Mouse (Mus musculus) monocyte, adult 5-6 weeks (primary cell): ENCODE data around the gene Ugt1a6a. TPM values are rescaled to one million over a fixed set of nuclear protein-coding genes. Genes with fewer than 3 reads are reported as not detected.

Source experiments
- ATAC-seq: fragments of 153-309, 156-312 bp; replicated peaks from 2 replicates; pipeline ENCODE4 v1.8.0; 2017; ENCODE audit warnings: mild to moderate bottlenecking; ENCODE audit not compliant: low TSS enrichment, insufficient number of reproducible peaks, severe bottlenecking, poor library complexity, low FRiP score
- total RNA-seq: library from RNA; stranded (forward); fragments of 200-1000, 200-491, 200-594 nt; gene quantifications from 3 replicates; pipeline ENCODE4 v1.2.3, GENCODE M21; 2017

The Ugt1a6a gene
- total RNA-seq, 1 experiment from 2014 or later: 4.1 TPM

DNA sequence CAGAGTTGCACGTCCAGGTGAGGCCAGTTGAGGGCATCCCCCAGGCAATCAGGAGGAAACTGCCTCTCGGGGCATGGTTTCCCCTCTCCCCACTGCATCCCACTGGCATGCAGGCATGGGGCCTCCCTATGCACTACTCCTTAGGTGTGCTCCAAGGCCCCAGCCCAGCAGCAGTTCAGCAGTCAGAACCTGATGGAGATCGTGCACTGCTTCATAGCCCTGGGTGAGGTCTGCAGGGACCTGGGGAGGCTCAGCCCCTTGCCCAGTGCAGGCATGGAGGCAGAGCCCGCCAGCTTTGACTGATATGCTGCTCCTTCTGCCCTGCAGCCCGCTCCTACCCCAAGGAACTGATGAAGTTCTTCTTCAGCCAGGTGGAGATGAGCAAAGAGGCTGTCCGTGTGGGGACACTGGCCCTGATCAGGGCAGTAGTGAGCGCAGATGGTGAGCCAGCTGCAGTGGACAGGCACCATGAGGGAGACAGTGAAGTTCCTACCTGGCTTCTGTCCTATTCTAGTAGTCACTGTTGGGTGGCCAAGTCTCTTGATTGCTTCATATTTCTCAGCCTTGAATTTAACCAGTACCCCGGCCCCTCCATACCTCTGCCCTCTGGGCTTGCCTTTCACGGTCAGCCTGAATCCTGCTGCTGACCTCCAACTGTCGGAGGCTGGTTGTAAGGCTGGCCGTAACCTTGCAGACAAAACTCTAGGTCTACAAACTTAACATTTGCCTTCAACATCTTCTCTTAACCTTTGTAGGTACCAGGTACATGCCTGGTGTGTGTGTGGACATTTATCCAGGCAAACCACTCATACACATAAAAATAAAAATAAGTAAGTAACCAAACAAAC lies 100.7 kb downstream of the Ugt1a6a start:
- no peak for ATAC-seq

DNA sequence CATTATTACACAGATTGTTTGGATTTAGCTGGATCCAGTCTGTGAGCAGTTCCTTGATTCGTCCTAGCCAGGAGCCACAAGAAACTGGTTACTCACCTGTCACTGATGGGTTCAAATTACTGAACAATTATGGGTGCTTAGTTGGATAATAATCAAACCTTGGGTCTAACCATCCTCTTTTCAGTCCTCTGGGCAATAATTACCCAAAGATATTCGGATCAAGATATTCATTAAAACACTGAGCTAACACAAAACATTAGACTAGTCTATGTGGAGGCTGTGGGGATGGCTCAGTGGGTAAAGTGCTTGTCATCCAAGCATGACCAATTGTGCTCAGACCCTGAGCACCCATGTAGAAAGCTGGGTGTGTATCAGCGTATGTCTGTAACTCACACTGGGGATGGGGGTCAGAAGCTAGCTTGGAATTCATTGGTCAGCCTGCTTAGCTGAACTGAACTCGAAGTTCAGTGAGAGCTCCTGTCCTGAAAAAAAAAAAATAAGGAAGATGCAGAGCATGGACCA lies 101.3 kb downstream of the Ugt1a6a start:
- ATAC-seq: no peak

DNA sequence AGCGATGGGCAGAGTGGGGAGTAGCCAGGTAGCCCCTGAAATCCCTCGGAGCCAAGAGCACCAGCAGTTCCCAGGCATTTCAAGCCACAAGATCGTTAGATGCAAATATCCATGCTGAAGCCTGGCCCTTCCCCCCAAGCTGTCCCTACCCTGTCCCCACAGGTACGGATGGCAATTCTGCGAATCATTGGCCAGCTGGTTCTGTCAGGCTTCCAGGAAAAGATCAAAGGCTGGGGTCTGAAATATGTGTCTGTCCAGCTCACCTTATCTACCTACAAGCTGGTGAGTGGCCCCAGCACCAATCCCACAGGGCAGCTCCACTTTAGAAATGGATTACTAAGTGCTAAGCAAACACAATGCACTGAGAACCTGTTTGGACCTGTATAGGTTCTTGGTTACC lies 102.7 kb downstream of the Ugt1a6a start:
- no peak for ATAC-seq

DNA sequence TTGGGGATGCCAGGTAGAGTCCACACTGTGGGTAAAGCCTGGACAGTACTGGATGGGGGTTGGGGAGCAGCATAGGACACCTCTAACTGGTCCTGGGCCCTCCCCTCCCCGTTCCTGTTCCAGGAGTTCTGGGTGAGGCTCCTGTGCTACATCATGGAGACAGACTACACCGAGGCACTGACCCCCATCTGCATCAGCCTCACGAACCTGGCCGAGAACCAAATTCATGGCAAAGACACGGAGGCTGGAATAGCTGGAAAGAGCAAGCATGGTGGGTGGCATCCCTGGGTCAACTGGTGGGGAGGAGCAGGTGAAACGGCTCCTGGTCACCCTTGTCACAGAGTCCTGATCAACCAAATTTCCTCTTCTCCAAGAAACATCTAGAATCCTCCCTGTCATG lies 104.2 kb downstream of the Ugt1a6a start:
- ATAC-seq: no peak

DNA sequence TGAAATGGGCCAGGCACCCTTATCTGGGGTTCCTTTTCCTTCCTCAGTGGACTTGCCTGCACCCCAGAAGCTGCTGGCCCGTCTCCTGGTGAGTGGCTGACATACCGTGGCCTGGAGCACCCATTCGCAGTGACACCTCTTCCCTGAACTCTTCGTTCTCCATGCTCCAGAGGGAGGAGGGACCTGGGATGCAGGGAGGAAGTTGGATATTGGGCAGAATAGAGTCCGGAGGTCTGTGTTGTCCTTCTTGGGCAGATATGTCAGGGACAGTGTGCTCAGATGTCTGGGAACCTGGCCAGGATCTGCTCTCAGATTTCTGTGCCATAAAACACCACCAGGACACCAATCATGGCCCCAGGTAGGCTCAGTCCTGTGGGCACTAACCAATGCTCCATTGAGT lies 105.5 kb downstream of the Ugt1a6a start:
- ATAC-seq: no peak

GRCm38 (mm10) chr1:88240579-88240978 lies 106.0 kb downstream of the Ugt1a6a start:
- no peak for ATAC-seq

GRCm38 (mm10) chr1:88243861-88244260 lies 109.3 kb downstream of the Ugt1a6a start:
- no peak for ATAC-seq

GRCm38 (mm10) chr1:88245881-88246280 lies 111.3 kb downstream of the Ugt1a6a start:
- no peak for ATAC-seq

GRCm38 (mm10) chr1:88246386-88246785 lies 111.8 kb downstream of the Ugt1a6a start:
- no peak for ATAC-seq

- no peak for ATAC-seq
Observed at GRCm38 (mm10) chr1:88247660-88248059, 113.1 kb downstream of the Ugt1a6a start.

- no peak for ATAC-seq
Observed at GRCm38 (mm10) chr1:88248658-88249057, 114.0 kb downstream of the Ugt1a6a start.

DNA sequence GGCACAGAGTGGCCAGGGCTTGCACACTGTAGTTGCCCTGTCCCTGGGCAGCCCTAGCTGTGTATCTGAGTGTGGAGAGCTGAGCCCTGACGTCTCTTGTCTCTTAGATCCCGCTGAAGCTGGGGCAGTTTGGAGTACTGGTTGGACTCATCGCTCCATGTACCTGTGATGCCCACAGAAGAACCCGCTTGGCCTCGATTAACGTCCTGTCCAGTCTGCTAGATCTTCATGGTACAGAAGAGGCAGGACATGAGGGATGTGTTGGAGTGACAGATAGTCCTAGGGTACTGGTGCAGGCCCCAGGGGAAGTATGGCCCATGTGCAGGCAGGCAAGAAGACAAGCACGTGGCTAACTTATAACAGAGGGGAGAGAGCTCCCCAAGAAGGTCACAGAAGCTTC lies 115.0 kb downstream of the Ugt1a6a start:
- ATAC-seq: no peak

DNA sequence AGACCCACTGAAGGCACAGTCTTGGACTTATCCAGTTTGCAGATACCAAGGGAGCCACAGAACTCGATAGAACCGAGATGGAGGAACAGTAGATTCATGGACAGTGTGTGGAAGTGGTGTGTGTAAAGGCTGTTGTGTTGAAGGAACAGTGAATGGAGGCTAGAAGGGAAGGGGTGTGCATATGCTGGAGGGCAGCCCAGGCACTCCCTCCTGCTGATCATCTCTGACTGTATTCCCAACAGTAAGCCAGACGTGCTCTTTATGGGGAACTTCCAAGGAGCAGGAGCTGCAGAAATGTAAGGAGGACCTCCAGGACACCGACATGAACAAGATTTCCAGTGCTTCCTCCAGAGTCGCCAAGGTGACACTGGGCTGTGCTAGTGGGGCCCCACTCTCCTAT lies 115.4 kb downstream of the Ugt1a6a start:
- ATAC-seq: no peak

DNA sequence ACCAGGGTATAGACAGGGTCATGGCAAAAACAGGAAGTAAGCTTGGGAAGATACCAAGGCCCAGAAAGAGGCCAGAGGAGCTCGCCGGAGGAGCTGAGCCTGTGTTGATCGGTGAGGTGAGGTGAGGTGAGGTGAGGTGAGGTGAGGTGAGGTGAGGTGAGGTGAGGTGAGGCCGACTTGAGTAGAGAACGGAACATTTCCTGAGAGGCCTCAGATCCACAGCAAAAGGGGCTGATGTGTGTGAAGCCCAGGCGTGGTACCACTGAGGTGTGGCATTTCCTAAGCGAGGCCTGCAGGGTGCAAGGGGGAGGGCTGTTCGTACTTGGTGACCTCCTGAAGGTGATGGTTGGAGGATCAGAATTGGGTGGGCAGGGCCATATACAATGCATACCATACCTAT lies 118.5 kb downstream of the Ugt1a6a start:
- no peak for ATAC-seq

DNA sequence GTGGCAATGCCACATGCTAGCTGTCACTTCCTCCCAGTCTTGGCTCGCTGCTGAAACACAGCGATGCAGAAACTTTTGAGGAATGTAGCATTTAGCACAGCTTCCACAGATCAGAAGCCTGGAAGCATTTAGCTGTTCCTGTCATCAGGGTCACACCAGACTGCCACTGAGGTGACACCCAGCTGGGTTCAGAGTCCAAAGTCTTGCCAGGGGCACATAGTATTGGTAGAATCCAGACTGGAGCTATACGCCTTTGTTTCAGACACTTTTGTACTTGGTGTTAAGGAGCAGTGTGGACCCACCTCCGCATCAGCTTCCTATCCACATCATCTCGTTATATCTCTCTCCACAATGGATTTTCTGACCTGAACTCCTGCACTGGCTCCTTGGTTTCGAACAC lies 118.9 kb downstream of the Ugt1a6a start:
- no peak for ATAC-seq

DNA sequence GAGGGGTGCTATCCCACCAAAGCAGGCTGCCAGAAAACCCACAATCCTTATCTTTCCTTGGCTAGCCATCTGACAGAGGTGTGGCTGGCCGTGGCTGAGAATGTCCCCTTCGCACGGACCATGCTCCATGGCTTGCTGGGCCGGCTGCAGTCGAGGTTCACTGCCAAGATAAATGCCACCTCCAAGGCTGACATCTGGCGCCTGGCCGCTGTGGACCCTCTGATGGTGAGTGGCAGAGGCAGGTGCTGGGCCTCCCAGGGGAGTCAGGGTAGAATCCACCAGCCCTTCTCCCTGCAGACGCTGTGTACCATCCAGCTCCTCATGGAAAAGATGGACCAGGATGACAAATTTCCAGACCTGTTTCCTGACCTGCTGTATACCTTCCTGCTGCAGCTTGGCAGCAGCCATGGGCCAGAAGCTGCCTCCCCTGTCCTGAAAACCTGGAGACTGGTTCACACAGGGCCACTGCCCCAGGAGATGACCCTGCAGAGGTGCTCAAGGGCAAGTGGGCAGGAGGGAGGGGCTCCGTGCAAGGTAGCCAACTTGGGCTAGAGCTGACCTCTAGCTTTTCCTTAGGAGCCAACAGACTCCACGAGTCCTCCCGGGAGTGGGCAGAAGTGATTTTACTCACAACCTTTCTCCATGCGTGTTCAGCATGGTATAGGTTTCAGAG lies 120.3 kb downstream of the Ugt1a6a start:
- ATAC-seq: no peak

DNA sequence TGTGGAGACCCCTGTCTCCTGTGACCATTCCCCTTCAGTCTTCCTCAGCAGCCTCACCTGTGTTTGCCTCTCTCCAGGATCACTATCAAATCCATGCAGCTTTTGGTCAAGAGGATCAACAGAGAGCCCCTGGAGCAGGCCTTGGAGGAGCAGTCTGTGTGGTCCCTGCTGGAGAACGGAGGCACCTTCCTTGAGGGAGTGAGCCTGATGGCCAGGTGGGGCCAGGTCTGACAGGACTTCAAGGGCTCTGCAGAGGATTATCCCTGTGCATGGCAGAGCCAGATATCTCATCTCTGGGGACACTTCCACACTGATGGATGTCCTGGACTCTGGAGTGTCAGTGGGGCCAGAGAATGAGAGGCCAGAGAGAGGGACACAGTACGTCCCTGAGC lies 120.9 kb downstream of the Ugt1a6a start:
- no peak for ATAC-seq

- ATAC-seq: no peak
Observed at GRCm38 (mm10) chr1:88255989-88256754, 121.6 kb downstream of the Ugt1a6a start.

GRCm38 (mm10) chr1:88256886-88257663 lies 122.5 kb downstream of the Ugt1a6a start:
- ATAC-seq: no peak
